8 mouse cellular contexts compared by ENCODE assay signal in genomic region chr4:63508232-63508631, GRCm38 (mm10). TPM values are rescaled to one million over a fixed set of nuclear protein-coding genes. Genes with fewer than 3 reads are reported as not detected.
DNase-seq lines count a peak whose midpoint lies in the region; ATAC-seq and TF ChIP-seq lines count a peak whose summit lies in the region.

No protein-coding gene starts in this region.

- no peak overlapping the region for H3K9ac ChIP-seq in intestine, postnatal 0 days (ENCODE audit: low read depth, low read length)
- H3K9ac ChIP-seq in intestine, embryonic 15.5 days = no peak overlapping the region
- no peak overlapping the region for H3K9ac ChIP-seq in embryonic facial prominence, embryonic 14.5 days (ENCODE audit: low read depth, low read length)
- no peak overlapping the region for H3K9ac ChIP-seq in neural tube, embryonic 11.5 days (ENCODE audit: low read length)

- H3K4me3 ChIP-seq in intestine, postnatal 0 days (ENCODE audit: low read depth, low read length) = no peak overlapping the region
- no peak overlapping the region for H3K4me3 ChIP-seq in intestine, embryonic 15.5 days (replicated peaks)
- H3K4me3 ChIP-seq in embryonic facial prominence, embryonic 14.5 days (ENCODE audit: low read depth, low read length) = no peak overlapping the region
- no peak overlapping the region for H3K4me3 ChIP-seq in neural tube, embryonic 11.5 days (ENCODE audit: low read depth, low read length)

- WGBS in intestine, postnatal 0 days = 31% methylated on average over 4 of the region's 4 CpGs
- WGBS in intestine, embryonic 15.5 days = 28% methylated on average over 4 of the region's 4 CpGs
- WGBS in embryonic facial prominence, embryonic 14.5 days = 26% methylated on average over 4 of the region's 4 CpGs
- 23% methylated on average over 4 of the region's 4 CpGs for WGBS in neural tube, embryonic 11.5 days

- TF ChIP-seq CTCF in intestine, postnatal 0 days (IDR thresholded peaks at IDR 0.05; ENCODE audit: low read depth) = peak; percentile 81

- H3K4me2 ChIP-seq in intestine, postnatal 0 days (replicated peaks; ENCODE audit: low read depth) = no peak overlapping the region
- no peak overlapping the region for H3K4me2 ChIP-seq in intestine, embryonic 15.5 days (replicated peaks)
- H3K4me2 ChIP-seq in embryonic facial prominence, embryonic 14.5 days (ENCODE audit: low read depth, low read length) = no peak overlapping the region
- no peak overlapping the region for H3K4me2 ChIP-seq in neural tube, embryonic 11.5 days (ENCODE audit: low read depth)

- no peaks in the 10 kb centered on the region for H3K36me3 ChIP-seq in intestine, postnatal 0 days (ENCODE audit: control insufficient read depth, insufficient read depth)
- H3K36me3 ChIP-seq in intestine, embryonic 15.5 days = no peaks in the 10 kb centered on the region
- no peaks in the 10 kb centered on the region for H3K36me3 ChIP-seq in embryonic facial prominence, embryonic 14.5 days (ENCODE audit: control insufficient read depth, insufficient read depth, low read length)
- no peaks in the 10 kb centered on the region for H3K36me3 ChIP-seq in neural tube, embryonic 11.5 days (ENCODE audit: control insufficient read depth, insufficient read depth, low read length)

- no peaks in the 10 kb centered on the region for H3K9me3 ChIP-seq in intestine, postnatal 0 days (ENCODE audit: control insufficient read depth)
- no peaks in the 10 kb centered on the region for H3K9me3 ChIP-seq in intestine, embryonic 15.5 days
- H3K9me3 ChIP-seq in embryonic facial prominence, embryonic 14.5 days (ENCODE audit: control insufficient read depth, low read length) = no peaks in the 10 kb centered on the region
- no peaks in the 10 kb centered on the region for H3K9me3 ChIP-seq in neural tube, embryonic 11.5 days (ENCODE audit: control insufficient read depth, low read length)

- ATAC-seq in intestine, postnatal 0 days = no peak
- ATAC-seq in intestine, embryonic 15.5 days = no peak
- no peak for ATAC-seq in embryonic facial prominence, embryonic 14.5 days (ENCODE audit: low read depth)
- no peak for ATAC-seq in neural tube, embryonic 11.5 days (ENCODE audit: insufficient read depth, low FRiP score, low TSS enrichment)

- intact Hi-C loops in heart, postnatal 36 days (cut with DNase I) = loop anchor here (1.0 to 10.0 kb wide), 5 partner anchors 49 to 440 kb away; partner anchors contain the start of gene Tmem268
- intact Hi-C loops in left cerebral cortex, postnatal 4 days (cut with DNase I) = loop anchor here (10.0 kb wide), 1 partner anchor 437 kb away; no protein-coding TSS in a partner anchor

- peak; percentile 54 to 66 for DNase-seq in adrenal gland, postnatal 4 days (ENCODE audit: low spot score in 2 of 2)
- DNase-seq in embryonic facial prominence, embryonic 14.5 days (ENCODE audit: low spot score) = peak; percentile 53
- DNase-seq in heart, postnatal 36 days = peak; percentile 81 to 88
- DNase-seq in left cerebral cortex, postnatal 4 days = peak; percentile 83
- DNase-seq in neural tube, embryonic 11.5 days (ENCODE audit: low spot score) = peak; percentile 77
- peak; percentile 33 for DNase-seq in testis, postnatal 14 days (ENCODE audit: low spot score)

- H3K4me1 ChIP-seq in intestine, postnatal 0 days (replicated peaks; ENCODE audit: control insufficient read depth, insufficient read depth, low read length) = no peaks in the 10 kb centered on the region
- H3K4me1 ChIP-seq in intestine, embryonic 15.5 days (replicated peaks) = no peaks in the 10 kb centered on the region
- H3K4me1 ChIP-seq in embryonic facial prominence, embryonic 14.5 days (ENCODE audit: control insufficient read depth, insufficient read depth, low read length) = no peaks in the 10 kb centered on the region
- H3K4me1 ChIP-seq in neural tube, embryonic 11.5 days (ENCODE audit: control insufficient read depth, insufficient read depth, low read length) = no peaks in the 10 kb centered on the region

- no peaks in the 10 kb centered on the region for H3K27me3 ChIP-seq in intestine, postnatal 0 days (replicated peaks; ENCODE audit: control insufficient read depth, insufficient read depth, low read length)
- H3K27me3 ChIP-seq in intestine, embryonic 15.5 days (replicated peaks) = no peaks in the 10 kb centered on the region
- H3K27me3 ChIP-seq in embryonic facial prominence, embryonic 14.5 days (replicated peaks; ENCODE audit: control insufficient read depth, insufficient read depth, low read length) = no peaks in the 10 kb centered on the region
- H3K27me3 ChIP-seq in neural tube, embryonic 11.5 days (ENCODE audit: control insufficient read depth, insufficient read depth, low read length) = no peaks in the 10 kb centered on the region

- H3K27ac ChIP-seq in intestine, postnatal 0 days (ENCODE audit: low read depth, low read length) = no peak overlapping the region
- no peak overlapping the region for H3K27ac ChIP-seq in intestine, embryonic 15.5 days
- H3K27ac ChIP-seq in embryonic facial prominence, embryonic 14.5 days (replicated peaks; ENCODE audit: low read depth, low read length) = no peak overlapping the region
- H3K27ac ChIP-seq in neural tube, embryonic 11.5 days (ENCODE audit: low read depth, low read length) = no peak overlapping the region

RNA-seq across cellular contexts. Expression of gene Whrn, which starts 12.4 kb away (rescaled TPM):
- 1.3 and 1.8 TPM in 2 replicates for polyA plus RNA-seq in intestine, postnatal 0 days (2015; fragmentation: Nextera tagmentation; extraction: Ambion mirVana)
- 4.0 and 4.6 TPM in 2 replicates for polyA plus RNA-seq in intestine, embryonic 15.5 days (2015; fragmentation: Nextera tagmentation; extraction: Ambion mirVana)
- total RNA-seq in adrenal gland, postnatal 4 days (2021) = 10 to 100 TPM; 22.6 to 26.4 TPM
- 4.4 and 5.0 TPM in 2 replicates for polyA plus RNA-seq in embryonic facial prominence, embryonic 14.5 days (2014; fragmentation: Nextera tagmentation; extraction: Ambion mirVana)
- 10 to 100 TPM; 26.3 to 33.2 TPM for total RNA-seq in heart, postnatal 36 days (2021)
- 10 to 100 TPM; 24.9 to 28.6 TPM for total RNA-seq in left cerebral cortex, postnatal 4 days (2021)
- polyA plus RNA-seq in neural tube, embryonic 11.5 days (2014; fragmentation: Nextera tagmentation; extraction: Ambion mirVana) = 8.0 and 10.5 TPM in 2 replicates

RNA-seq across cellular contexts. Expression of gene Atp6v1g1, which starts 36.3 kb away (rescaled TPM):
- 345 and 364 TPM in 2 replicates for polyA plus RNA-seq in intestine, postnatal 0 days (2015; fragmentation: Nextera tagmentation; extraction: Ambion mirVana)
- polyA plus RNA-seq in intestine, embryonic 15.5 days (2015; fragmentation: Nextera tagmentation; extraction: Ambion mirVana) = 288 and 316 TPM in 2 replicates
- 100 to 1,000 TPM; 148 TPM for total RNA-seq in adrenal gland, postnatal 4 days (2021)
- 271 and 275 TPM in 2 replicates for polyA plus RNA-seq in embryonic facial prominence, embryonic 14.5 days (2014; fragmentation: Nextera tagmentation; extraction: Ambion mirVana)
- total RNA-seq in heart, postnatal 36 days (2021) = 100 to 1,000 TPM; 150 to 161 TPM
- total RNA-seq in left cerebral cortex, postnatal 4 days (2021) = 100 to 1,000 TPM; 142 to 154 TPM
- polyA plus RNA-seq in neural tube, embryonic 11.5 days (2014; fragmentation: Nextera tagmentation; extraction: Ambion mirVana) = 388 and 403 TPM in 2 replicates

RNA-seq across cellular contexts. Expression of gene Tmem268, which starts 50.3 kb away (rescaled TPM):
- 15.5 and 18.7 TPM in 2 replicates for polyA plus RNA-seq in intestine, postnatal 0 days (2015; fragmentation: Nextera tagmentation; extraction: Ambion mirVana)
- polyA plus RNA-seq in intestine, embryonic 15.5 days (2015; fragmentation: Nextera tagmentation; extraction: Ambion mirVana) = 12.8 and 14.0 TPM in 2 replicates
- 10 to 100 TPM; 10.8 to 14.2 TPM for total RNA-seq in adrenal gland, postnatal 4 days (2021)
- polyA plus RNA-seq in embryonic facial prominence, embryonic 14.5 days (2014; fragmentation: Nextera tagmentation; extraction: Ambion mirVana) = 5.3 and 7.8 TPM in 2 replicates
- total RNA-seq in heart, postnatal 36 days (2021) = 10 to 100 TPM in 1 of 2 experiments, 1 to 10 TPM in 1; 8.4 to 12.2 TPM
- total RNA-seq in left cerebral cortex, postnatal 4 days (2021) = 1 to 10 TPM; 3.9 to 4.4 TPM
- polyA plus RNA-seq in neural tube, embryonic 11.5 days (2014; fragmentation: Nextera tagmentation; extraction: Ambion mirVana) = 5.6 and 6.2 TPM in 2 replicates

Comparison
In these comparisons a context has a peak if more than half of its experiments do, and no peak if none do; other contexts are left out.
1. DNase-seq: peak in every context shown above with its lines; median percentile 84 in heart, postnatal 36 days; 83 in left cerebral cortex, postnatal 4 days; 77 in neural tube, embryonic 11.5 days; 60 in adrenal gland, postnatal 4 days; 53 in embryonic facial prominence, embryonic 14.5 days; 33 in testis, postnatal 14 days.